Mouse (Mus musculus): ENCODE measurements around the gene Rhobtb1. TPM values are rescaled to one million over a fixed set of nuclear protein-coding genes. Genes with fewer than 3 reads are reported as not detected.

The Rhobtb1 gene
- polyA plus RNA-seq, 1 experiment from 2014 or later, result 16.1 TPM

- no peak for ATAC-seq (ENCODE audit: insufficient read depth, low FRiP score, low TSS enrichment)
- no peak overlapping the region for H3K9ac ChIP-seq (ENCODE audit: low read length)
- H3K36me3 ChIP-seq (ENCODE audit: control insufficient read depth, insufficient read depth, low read length), result no peaks in the 10 kb centered on the region
- no peaks in the 10 kb centered on the region for H3K9me3 ChIP-seq (ENCODE audit: control insufficient read depth, low read length)
- H3K4me1 ChIP-seq (ENCODE audit: control insufficient read depth, insufficient read depth, low read length), result peaks cover 6% of the 10 kb centered on the region; the same call in 1 of the 2 replicates
- H3K4me3 ChIP-seq (ENCODE audit: low read depth, low read length), result no peak overlapping the region
- no peaks in the 10 kb centered on the region for H3K27me3 ChIP-seq (ENCODE audit: control insufficient read depth, insufficient read depth, low read length)
- no peak overlapping the region for H3K27ac ChIP-seq (ENCODE audit: low read depth, low read length)
- DNase-seq (ENCODE audit: low spot score), result no peak
- WGBS, result 86% methylated on average over 9 of the region's 9 CpGs
- H3K4me2 ChIP-seq (ENCODE audit: low read depth), result no peak overlapping the region
Measured at GRCm38 (mm10) chr10:69258588-69258987, 107.4 kb downstream of the Rhobtb1 start.

GRCm38 (mm10) chr10:69259161-69259560 lies 107.9 kb downstream of the Rhobtb1 start:
- Histone ChIP-seq H3K9me3 (ENCODE audit: control insufficient read depth, low read length) (no peaks in the 10 kb centered on the region), H3K4me1 (ENCODE audit: control insufficient read depth, insufficient read depth, low read length) (peaks cover 8% of the 10 kb centered on the region; the same call in 1 of the 2 replicates), H3K4me2 (ENCODE audit: low read depth) (no peak overlapping the region), H3K4me3 (ENCODE audit: low read depth, low read length) (no peak overlapping the region), H3K9ac (ENCODE audit: low read length) (no peak overlapping the region), H3K36me3 (ENCODE audit: control insufficient read depth, insufficient read depth, low read length) (no peaks in the 10 kb centered on the region), H3K27me3 (ENCODE audit: control insufficient read depth, insufficient read depth, low read length) (no peaks in the 10 kb centered on the region), H3K27ac (ENCODE audit: low read depth, low read length) (no peak overlapping the region)
- 79% methylated on average over 2 of the region's 2 CpGs for WGBS
- no peak for ATAC-seq (ENCODE audit: insufficient read depth, low FRiP score, low TSS enrichment)
- no peak for DNase-seq (ENCODE audit: low spot score)

- ATAC-seq (ENCODE audit: insufficient read depth, low FRiP score, low TSS enrichment), result no peak
- Histone ChIP-seq H3K9me3 (ENCODE audit: control insufficient read depth, low read length) (no peaks in the 10 kb centered on the region), H3K4me2 (ENCODE audit: low read depth) (no peak overlapping the region), H3K4me3 (ENCODE audit: low read depth, low read length) (no peak overlapping the region), H3K27me3 (ENCODE audit: control insufficient read depth, insufficient read depth, low read length) (no peaks in the 10 kb centered on the region), H3K27ac (ENCODE audit: low read depth, low read length) (no peak overlapping the region), H3K9ac (ENCODE audit: low read length) (no peak overlapping the region), H3K36me3 (ENCODE audit: control insufficient read depth, insufficient read depth, low read length) (no peaks in the 10 kb centered on the region), H3K4me1 (ENCODE audit: control insufficient read depth, insufficient read depth, low read length) (0 out of 2 replicates have a peak, but pooled peaks cover 2% of the 10 kb centered on the region)
- DNase-seq (ENCODE audit: low spot score), result no peak
- WGBS, result 87% methylated on average over 8 of the region's 8 CpGs
Measured at GRCm38 (mm10) chr10:69259929-69260328, 108.7 kb downstream of the Rhobtb1 start.

GRCm38 (mm10) chr10:69262918-69263822 lies 111.9 kb downstream of the Rhobtb1 start:
- Histone ChIP-seq H3K9me3 (ENCODE audit: control insufficient read depth, low read length) (no peaks in the 10 kb centered on the region), H3K27me3 (ENCODE audit: control insufficient read depth, insufficient read depth, low read length) (no peaks in the 10 kb centered on the region), H3K4me3 (ENCODE audit: low read depth, low read length) (no peak overlapping the region), H3K36me3 (ENCODE audit: control insufficient read depth, insufficient read depth, low read length) (no peaks in the 10 kb centered on the region), H3K4me2 (ENCODE audit: low read depth) (no peak overlapping the region), H3K4me1 (ENCODE audit: control insufficient read depth, insufficient read depth, low read length) (0 out of 2 replicates have a peak, but pooled peaks cover 2% of the 10 kb centered on the region), H3K9ac (ENCODE audit: low read length) (no peak overlapping the region), H3K27ac (ENCODE audit: low read depth, low read length) (no peak overlapping the region)
- ATAC-seq (ENCODE audit: insufficient read depth, low FRiP score, low TSS enrichment) (no peak), DNase-seq (ENCODE audit: low spot score) (no peak)
- WGBS, result 85% methylated on average over 14 of the region's 14 CpGs

GRCm38 (mm10) chr10:69263906-69264305 lies 112.7 kb downstream of the Rhobtb1 start:
- no peak overlapping the region for H3K27ac ChIP-seq (ENCODE audit: low read depth, low read length)
- 0 out of 2 replicates have a peak, but pooled peaks cover 2% of the 10 kb centered on the region for H3K4me1 ChIP-seq (ENCODE audit: control insufficient read depth, insufficient read depth, low read length)
- 86% methylated on average over 2 of the region's 2 CpGs for WGBS
- no peak overlapping the region for H3K9ac ChIP-seq (ENCODE audit: low read length)
- no peaks in the 10 kb centered on the region for H3K9me3 ChIP-seq (ENCODE audit: control insufficient read depth, low read length)
- no peaks in the 10 kb centered on the region for H3K36me3 ChIP-seq (ENCODE audit: control insufficient read depth, insufficient read depth, low read length)
- H3K27me3 ChIP-seq (ENCODE audit: control insufficient read depth, insufficient read depth, low read length), result no peaks in the 10 kb centered on the region
- no peak for DNase-seq (ENCODE audit: low spot score)
- ATAC-seq (ENCODE audit: insufficient read depth, low FRiP score, low TSS enrichment), result no peak
- H3K4me2 ChIP-seq (ENCODE audit: low read depth), result no peak overlapping the region
- no peak overlapping the region for H3K4me3 ChIP-seq (ENCODE audit: low read depth, low read length)

- DNase-seq (ENCODE audit: low spot score), result no peak
- no peaks in the 10 kb centered on the region for H3K27me3 ChIP-seq (ENCODE audit: control insufficient read depth, insufficient read depth, low read length)
- no peak overlapping the region for H3K27ac ChIP-seq (ENCODE audit: low read depth, low read length)
- 97% methylated on average over 15 of the region's 15 CpGs for WGBS
- no peak for ATAC-seq (ENCODE audit: insufficient read depth, low FRiP score, low TSS enrichment)
- H3K9ac ChIP-seq (ENCODE audit: low read length), result no peak overlapping the region
- H3K4me1 ChIP-seq (ENCODE audit: control insufficient read depth, insufficient read depth, low read length), result 0 out of 2 replicates have a peak, but pooled peaks cover 2% of the 10 kb centered on the region
- H3K4me3 ChIP-seq (ENCODE audit: low read depth, low read length), result no peak overlapping the region
- peaks cover 6% of the 10 kb centered on the region for H3K36me3 ChIP-seq (ENCODE audit: control insufficient read depth, insufficient read depth, low read length)
- no peak overlapping the region for H3K4me2 ChIP-seq (ENCODE audit: low read depth)
- no peaks in the 10 kb centered on the region for H3K9me3 ChIP-seq (ENCODE audit: control insufficient read depth, low read length)
Measured at GRCm38 (mm10) chr10:69265421-69265820, 114.2 kb downstream of the Rhobtb1 start.

GRCm38 (mm10) chr10:69268061-69268643 lies 116.9 kb downstream of the Rhobtb1 start:
- no peak overlapping the region for H3K9ac ChIP-seq (ENCODE audit: low read length)
- no peak for DNase-seq (ENCODE audit: low spot score)
- no peaks in the 10 kb centered on the region for H3K9me3 ChIP-seq (ENCODE audit: control insufficient read depth, low read length)
- no peak overlapping the region for H3K4me2 ChIP-seq (ENCODE audit: low read depth)
- no peak overlapping the region for H3K4me3 ChIP-seq (ENCODE audit: low read depth, low read length)
- no peak overlapping the region for H3K27ac ChIP-seq (ENCODE audit: low read depth, low read length)
- 68% methylated on average over 10 of the region's 10 CpGs for WGBS
- H3K4me1 ChIP-seq (ENCODE audit: control insufficient read depth, insufficient read depth, low read length), result 0 out of 2 replicates have a peak, but pooled peaks cover 2% of the 10 kb centered on the region
- peaks cover 10% of the 10 kb centered on the region for H3K36me3 ChIP-seq (ENCODE audit: control insufficient read depth, insufficient read depth, low read length)
- H3K27me3 ChIP-seq (ENCODE audit: control insufficient read depth, insufficient read depth, low read length), result no peaks in the 10 kb centered on the region
- ATAC-seq (ENCODE audit: insufficient read depth, low FRiP score, low TSS enrichment), result no peak

- Histone ChIP-seq H3K4me3 (ENCODE audit: low read depth, low read length) (no peak overlapping the region), H3K4me1 (ENCODE audit: control insufficient read depth, insufficient read depth, low read length) (no peaks in the 10 kb centered on the region), H3K9ac (ENCODE audit: low read length) (no peak overlapping the region), H3K9me3 (ENCODE audit: control insufficient read depth, low read length) (no peaks in the 10 kb centered on the region), H3K27ac (ENCODE audit: low read depth, low read length) (no peak overlapping the region), H3K36me3 (ENCODE audit: control insufficient read depth, insufficient read depth, low read length) (peaks cover 10% of the 10 kb centered on the region), H3K27me3 (ENCODE audit: control insufficient read depth, insufficient read depth, low read length) (no peaks in the 10 kb centered on the region), H3K4me2 (ENCODE audit: low read depth) (no peak overlapping the region)
- WGBS, result 75% methylated on average over 10 of the region's 10 CpGs
- ATAC-seq (ENCODE audit: insufficient read depth, low FRiP score, low TSS enrichment) (no peak), DNase-seq (ENCODE audit: low spot score) (no peak)
Measured at GRCm38 (mm10) chr10:69271436-69271835, 120.2 kb downstream of the Rhobtb1 start.
